Mouse (Mus musculus) thymus, postnatal 10 days (tissue): ENCODE data around the gene Cd274.
A peak's percentile ranks its signal among the peaks of the same experiment; 100 is the strongest.
"Not testable (repeated sequence)": the region's sequence is repeated elsewhere in the genome, so short reads cannot be mapped to it uniquely, and the experiment has no call there.

Experiments
- DNase-seq, 2 experiments: peaks; one replicate each; pipeline ENCODE4 v3.0.0; 2021; ENCODE audit warnings: low spot score in 2 of 2

The Cd274 gene

DNA sequence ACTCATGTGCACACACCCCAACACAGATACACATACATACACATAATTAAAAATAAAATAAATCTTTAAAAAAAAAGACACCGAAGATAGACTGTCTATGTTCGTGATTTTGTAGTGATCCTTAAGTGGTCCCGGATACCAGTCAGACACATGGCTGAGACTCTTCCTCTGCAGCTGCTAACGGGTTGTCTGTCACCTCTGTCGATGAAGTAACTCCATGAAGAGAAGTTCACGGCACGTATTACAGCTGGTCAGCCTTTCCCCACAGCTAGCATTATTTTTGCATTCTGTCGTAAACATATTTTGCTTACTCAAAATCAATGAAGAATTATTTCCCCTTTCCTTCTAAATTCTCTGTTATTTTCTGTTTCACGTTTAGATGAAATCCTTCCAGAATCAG is 26.1 kb downstream of the Cd274 start:
- DNase-seq: no peak

DNA sequence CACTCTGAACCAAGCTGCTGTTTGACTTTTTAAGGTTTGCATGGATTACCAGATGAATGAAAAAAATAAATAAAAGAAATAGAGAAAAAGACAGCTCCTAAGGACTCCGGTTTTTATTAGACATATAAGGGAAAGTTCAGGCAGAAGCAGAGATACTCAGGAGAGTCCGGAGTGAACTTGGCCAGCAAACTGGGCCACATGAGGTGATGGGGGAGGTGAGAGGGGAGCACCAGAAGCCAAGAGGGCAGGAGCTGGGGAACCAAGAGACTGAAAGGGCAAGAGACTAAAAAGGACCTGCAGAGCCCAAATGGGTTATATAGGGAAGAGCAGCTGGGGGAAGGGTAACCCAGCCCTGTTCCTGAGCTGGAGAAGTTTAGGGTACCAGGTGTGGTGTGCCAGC is 27.5 kb downstream of the Cd274 start:
- DNase-seq: no peak

DNA sequence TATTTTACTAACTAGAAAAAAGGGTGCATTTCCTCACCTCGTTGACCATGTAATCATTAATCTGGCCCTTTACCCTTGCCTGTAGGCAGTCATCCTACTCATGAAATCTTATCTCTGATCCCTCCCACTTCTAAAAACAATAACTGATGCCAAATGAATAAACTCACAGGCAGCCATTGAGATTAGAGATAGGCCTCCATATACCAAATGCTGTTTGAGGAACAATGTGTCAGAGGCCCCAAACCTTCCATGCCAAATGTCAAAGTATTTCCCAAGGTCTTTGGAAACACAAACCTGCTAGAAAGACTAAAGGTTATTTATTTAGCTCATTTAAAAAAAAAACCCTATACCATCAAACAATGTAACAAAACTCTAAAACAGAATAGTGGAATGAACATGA is 29.1 kb downstream of the Cd274 start:
- DNase-seq: no peak

DNA sequence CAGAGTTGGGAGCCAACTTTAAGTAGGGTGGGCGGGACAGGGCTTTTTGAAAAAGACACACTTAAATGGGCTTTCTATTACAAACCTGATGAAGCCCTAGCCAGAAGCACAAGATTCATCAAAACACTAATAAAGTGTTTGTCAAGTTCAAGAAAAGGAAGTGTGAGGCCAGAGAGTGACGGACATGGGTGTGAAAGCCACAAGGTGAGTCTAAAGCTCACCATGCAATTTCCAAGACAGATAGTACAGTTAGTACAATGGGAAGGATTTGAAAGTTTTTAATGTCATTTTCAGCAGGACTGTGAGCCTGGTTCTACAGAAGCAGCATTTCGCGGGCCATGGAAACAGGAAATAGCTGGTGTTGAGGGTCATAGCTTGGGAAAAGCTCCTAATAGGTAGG is 32.5 kb downstream of the Cd274 start:
- no peak for DNase-seq

DNA sequence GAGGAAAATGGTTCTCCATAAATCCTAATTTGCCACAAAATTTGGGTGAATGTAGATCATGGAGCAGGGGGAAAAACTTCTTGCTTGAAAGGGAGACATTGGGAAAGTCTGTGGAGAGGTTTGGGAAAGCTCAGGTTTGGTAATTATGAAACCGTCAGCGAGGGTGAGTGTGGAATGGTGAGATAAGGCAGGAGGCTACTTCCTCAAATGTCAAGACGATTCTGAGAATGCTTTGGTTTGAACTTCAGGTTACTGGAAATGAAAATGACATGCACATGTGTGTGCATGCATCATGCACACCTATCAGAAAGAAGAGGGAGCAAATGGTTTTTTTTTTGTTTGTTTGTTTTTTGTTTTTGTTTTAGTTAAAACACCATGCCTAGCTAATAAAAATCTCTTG is 33.2 kb downstream of the Cd274 start:
- DNase-seq: no peak

DNA sequence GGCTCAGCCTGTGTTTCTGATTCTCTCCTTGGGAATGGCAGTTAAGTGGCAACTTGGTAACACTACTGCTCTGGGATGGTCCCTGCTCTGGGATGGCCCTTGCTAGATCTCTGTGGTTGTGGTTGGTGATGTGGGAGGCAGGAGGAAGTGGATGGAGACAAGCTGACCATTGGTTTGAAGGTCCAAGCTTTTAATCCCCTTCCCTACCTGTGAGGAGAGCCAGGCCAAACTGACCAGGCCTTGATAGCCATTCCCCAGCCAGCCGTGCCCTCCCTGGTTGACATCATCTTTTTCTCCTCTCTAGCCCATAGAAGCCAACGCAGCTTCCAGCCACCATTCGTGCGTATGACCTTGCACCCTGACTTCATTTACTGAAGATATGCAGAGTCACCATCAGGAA is 35.4 kb downstream of the Cd274 start:
- DNase-seq: no peak

DNA sequence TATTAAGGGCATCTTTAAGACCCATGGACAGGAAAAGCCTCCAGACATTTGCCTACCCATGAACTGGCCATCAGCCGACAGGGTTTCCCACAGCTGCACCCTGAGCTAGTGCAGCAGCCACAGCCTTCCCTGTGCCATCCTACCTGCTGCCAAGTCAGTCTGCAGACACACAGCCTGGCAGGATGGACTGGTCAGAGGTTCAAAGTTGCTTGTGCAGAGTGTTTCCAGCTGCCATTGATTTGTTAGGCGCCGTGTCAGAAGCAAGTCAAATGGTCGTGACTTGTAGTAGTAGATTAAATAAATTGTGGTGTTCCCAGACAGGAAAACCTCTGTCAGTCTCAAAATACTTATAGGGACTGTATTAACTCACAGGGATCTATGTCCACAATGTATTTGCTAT is 36.0 kb downstream of the Cd274 start:
- no peak for DNase-seq

DNA sequence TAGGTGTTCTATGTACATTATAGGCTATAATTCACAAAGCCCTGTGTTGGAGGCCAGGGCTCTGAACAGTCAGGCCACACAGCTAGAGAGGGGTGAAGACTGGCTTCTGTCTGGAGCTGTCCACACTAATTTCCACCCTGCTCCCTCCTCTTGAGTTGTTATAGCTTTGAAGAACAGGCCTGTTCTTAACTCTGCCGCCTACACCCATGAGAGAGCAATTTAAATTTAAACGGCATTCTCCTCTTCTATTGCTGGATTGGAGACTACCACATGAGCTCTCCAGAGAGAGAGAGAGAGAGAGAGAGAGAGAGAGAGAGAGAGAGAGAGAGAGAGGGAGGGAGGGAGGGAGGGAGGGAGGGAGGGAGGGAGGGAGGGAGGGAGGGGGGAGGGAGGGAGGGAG is 38.1 kb downstream of the Cd274 start:
- no peak for DNase-seq

DNA sequence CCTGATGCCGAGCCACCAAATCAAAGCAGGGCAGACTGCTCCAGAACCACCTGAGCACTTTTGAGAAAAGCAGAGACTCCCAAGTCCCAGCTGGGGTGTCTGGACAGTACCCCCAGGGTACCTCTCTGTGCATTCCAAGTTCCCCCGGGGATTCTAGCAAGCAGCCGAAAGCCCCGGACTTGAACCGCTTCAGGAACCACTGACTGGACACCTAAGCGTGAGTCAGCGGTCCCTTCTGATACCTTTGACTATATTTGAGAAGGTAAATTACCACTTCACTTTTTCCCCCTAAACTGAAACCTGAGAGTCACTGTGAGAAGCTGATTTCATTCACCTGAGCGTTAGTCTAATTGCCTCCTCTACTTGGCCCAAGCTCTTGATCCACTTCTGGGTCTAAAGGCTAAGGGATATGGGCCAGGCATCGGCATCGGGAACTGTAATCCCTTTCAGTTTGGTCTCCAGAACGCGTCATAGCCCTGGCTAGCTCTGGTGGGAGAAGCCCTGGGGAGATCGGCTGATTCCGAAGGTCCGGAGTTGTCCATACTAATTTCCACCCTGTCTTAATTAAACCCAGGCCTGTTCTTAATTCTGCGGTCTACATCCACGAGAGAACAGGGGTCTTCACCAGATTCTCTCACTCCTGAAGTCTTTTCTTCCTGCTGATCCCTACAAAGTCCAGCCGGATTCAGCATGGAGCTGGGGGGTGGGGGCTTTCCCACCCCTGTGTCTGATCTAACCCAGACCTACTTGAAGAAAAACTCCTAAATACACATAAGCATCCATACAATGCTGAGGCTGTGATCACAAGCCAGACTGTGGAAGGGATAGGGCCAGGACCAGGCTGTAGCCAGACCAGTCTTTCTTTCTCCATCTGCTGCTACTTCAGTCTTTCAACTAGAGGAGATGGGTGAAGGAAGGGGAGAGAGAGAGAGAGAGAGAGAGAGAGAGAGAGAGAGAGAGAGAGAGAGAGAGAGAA is 39.1 kb downstream of the Cd274 start:
- no peak for DNase-seq

DNA sequence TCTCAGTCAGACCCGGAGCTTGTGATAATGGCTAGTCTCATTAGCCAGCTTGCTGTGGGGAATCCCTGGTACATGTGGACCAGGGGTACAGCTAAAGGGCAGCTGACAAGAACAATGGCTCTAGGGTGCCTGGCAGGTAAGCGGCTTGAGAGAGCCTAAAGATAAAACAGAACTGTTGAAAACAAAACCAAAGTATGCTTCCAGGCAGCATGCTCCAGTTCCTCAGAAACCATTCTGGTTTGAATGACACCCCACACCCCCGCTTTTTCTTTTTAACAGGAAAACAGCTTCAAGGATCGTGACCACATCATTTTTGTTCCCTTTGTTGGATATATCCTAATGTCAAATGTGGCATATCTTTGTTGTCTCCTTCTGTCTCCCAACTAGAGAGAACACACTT is 43.4 kb downstream of the Cd274 start, which contains the start of gene Pdcd1lg2:
TSS of gene Pdcd1lg2 (plus strand) at position 301 of the 400 bp plus-strand sequence.
- DNase-seq: no peak

DNA sequence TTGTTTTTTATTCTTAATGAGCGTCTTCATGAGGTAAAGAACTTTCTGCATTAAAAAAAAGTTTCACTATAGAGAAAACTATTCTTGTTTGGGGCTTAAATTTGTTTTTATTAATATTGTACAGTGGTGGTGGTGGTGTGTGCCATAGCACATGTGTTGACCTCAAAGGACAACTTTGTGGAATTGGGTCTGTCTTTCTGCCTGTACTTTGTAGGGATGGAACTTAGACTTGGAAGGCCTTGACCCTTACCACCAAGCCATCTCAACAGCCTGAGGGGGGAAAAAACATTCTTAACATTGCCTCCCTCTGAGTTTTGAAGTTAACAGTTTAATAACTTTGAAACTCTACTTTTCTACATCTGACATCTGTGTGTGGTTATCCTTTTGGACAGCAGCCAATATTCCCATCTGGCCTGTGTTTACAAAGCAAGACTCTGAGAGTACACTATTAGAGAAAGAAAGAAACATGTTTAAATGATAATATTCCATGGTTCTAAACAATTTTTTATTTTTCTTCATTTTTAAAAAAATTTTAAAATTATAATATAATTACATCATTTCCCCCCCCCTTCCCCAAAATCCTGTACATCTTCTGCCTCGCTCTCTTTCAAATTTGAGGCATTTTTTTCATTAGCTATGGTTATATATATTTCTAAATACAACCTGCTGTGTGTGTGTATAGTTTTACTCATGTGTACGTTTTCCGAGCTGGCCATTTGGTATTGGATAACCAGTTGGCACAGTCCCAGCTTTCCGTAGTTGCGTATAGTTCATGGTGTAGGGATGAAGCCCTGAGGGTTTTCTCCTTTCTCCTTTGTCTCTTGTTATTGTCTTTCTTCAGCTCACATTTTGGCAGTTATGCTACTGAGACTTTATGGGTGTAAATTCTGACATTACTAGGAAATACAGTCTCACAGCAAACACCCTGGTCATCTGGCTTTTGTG is 45.5 kb downstream of the Cd274 start:
- no peak for DNase-seq

DNA sequence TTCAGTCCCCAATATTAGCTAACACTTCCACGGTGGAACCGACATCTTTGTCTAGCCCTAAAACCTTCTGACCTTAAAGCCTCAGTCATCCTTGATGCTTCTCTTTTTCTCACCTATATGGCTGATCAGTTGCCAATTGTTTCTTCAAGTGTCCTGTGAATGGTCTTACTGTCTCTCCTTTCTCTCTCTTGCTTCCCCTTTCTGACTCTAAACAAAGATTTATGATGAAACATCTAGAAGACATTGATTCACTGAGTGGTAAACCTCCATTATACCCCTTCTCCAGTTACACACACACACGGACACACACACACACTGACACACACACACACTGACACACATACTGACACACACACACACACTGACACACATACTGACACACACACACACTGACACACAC is 47.3 kb downstream of the Cd274 start:
- no peak for DNase-seq

DNA sequence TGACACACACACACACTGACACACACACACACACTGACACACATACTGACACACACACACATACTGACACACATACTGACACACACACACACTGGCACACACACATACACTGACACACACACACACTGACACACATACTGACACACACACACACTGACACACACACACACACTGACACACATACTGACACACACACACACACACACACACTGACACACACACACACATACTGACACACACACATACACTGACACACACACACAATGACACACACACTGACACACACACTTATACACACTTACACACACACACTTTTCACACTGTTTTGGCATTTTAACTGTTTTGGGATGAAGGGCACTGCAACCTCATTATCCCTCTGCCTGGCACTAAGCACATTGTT is 47.7 kb downstream of the Cd274 start:
- not testable (repeated sequence) for DNase-seq

DNA sequence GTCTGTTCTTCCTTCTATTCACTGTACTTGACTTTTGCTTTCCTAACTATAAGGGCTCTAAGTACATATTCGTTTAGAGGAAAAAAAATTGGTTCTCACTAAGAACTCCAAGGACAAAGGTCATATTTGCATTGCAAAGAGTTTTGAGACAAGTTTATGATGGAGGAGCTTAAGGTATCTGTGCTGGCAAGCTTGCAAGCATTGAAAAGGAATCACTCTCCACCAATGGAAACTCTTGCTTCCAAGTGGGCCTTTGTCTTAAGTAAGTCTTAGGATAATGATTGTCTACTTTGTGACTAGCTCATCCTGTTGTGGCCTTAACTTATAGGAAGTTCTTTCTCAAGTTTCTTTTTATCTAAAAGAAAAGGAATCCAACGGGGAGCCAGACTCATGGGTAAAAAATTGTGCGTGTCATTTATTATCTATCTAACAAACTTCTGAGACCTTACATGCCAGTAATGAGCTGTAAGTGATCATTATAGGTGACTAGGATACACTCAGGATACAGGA is 49.2 kb downstream of the Cd274 start:
- no peak for DNase-seq

DNA sequence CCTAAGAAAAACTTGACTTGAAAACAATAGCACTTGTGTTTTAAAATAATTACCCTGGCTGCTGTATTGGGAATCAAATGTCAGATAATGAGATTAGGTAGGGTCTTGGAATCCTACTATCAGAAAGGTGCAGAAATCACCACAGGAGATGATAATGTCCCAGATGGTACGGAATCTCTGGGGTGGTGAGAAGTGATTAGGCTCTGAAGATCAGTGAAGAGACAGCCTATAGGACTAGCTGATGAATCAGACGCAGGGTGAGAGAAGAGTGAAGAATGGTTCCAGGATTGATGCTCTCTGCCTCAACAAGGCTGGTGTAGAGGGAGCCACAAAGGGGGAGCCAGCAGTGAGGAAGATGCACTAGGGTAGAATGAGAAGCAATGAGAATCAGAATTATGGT is 49.9 kb downstream of the Cd274 start:
- no peak for DNase-seq

DNA sequence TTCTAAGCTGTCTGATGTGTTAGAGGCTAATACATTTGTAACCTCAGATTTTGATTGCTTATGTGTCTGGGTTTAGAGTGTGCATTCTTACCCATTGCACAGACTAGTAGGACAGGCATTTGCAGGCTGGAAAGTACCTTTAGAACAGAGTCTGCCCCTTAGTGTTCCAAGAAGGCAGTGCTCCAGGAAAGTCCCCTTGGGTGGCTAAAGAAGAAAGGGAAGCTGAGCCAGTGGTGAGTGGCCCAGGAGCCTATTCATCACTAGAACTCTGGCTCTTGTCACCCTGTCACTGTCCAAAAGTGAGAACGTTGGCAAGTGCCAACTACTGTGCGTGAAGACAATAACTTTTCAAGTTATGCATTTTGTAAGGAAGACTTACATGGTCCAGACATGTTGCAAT is 50.6 kb downstream of the Cd274 start:
- DNase-seq: no peak

DNA sequence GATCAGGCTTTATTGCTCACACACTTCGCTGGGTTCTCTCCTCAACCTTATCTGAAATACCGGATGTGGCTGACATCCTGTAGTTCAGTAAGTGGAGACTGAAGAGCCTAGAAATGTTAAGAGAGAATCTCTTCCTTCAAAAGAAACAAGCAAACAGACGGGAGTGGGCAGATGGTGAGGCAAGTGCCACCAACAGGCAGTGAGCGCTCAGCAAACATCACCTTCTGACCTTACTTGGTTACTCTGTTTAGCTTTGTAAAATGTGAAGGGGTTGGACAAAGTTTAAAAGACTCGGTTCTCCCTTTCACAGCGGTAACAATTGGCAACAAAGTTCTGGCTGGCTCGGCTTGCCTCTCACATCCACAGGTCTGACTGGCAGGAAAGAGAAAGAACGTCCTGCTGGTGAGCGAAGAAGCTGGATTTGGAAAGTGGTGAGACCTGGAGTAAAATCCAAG is 51.4 kb downstream of the Cd274 start:
- DNase-seq: peak; percentile 42 to 46

DNA sequence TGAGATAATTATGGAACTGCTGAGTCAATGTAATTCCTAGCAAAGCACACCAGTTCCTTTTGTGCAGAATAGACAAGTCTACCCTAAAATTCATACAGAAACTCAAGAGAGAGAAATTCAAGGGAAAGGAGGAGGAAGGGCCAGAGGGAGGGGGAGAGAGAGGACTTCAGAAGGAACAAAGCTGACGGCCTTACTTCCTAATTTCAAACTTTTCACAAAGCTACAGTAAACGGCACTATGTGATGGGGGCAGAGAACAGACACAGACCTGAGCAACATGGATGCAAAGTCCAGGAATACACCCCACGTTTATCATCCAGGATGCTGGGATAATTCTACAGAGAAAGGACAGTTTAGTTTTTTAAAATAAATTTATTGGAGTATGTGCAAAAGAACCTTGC is 52.3 kb downstream of the Cd274 start:
- no peak for DNase-seq

DNA sequence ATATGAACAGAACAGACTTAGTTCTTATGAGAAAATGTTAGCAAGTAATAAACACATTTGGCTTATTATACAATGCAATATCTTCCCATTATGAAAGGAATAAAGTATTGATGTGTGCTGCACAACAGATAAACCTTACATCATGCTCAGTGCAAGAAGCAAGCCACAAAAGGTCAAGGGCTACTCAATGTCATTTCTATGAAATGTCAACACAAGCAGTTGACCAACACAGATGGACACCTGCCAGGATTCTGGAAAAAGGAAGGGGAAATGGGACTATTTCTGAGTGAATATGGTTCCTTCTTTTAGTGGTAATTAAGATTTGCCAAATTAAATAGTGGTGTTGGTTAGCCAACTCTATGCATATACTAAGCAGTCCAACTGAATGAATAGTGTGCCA is 52.7 kb downstream of the Cd274 start:
- DNase-seq: no peak

DNA sequence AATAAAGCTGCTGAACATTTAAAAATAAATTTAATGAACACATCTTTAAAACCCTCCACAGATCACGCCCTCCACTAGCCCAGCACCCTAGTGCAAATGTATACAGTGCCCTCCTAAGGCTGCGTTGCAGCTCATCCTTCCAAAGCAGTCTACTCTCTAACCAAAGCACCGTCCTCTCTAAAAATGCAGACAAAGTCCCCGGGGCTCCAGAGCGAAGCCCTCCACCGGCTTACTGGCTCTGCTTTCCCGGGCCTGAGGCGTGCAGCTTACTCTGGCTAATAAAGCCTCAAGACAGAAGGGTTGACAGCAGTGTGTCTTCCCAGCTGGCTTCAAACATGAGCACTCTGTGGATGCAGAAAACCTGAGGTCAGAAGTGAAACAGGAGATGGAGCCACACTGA is 53.1 kb downstream of the Cd274 start:
- no peak for DNase-seq

DNA sequence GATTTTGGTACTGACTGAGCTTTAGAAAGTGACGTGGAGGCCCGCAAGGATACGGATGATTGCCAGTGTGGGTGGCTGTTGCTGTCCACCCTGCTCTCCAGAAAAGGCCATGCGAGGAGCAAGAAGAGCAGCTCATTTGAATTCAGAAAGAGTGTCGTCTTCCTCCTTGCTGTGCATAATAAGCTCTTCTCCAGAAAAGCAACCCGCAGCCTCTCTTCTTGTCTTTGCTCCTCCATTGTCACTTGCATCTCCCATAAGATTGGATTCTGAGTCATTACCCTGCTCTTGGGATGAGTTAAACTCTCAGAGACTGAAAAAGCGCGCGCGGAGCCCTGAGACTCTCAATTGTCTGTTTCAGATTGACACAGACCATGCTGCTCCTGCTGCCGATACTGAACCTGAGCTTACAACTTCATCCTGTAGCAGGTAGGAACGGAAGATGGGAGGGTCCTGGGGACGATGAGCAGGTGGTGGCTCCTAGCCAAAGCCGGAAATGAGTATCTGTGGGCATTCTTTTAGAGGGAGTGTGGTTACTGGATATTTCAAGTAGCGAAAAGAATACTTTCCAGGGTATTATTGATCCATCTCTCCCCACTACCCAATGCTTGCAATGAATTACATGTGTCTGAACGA is 54.9 kb downstream of the Cd274 start:
- DNase-seq: no peak

DNA sequence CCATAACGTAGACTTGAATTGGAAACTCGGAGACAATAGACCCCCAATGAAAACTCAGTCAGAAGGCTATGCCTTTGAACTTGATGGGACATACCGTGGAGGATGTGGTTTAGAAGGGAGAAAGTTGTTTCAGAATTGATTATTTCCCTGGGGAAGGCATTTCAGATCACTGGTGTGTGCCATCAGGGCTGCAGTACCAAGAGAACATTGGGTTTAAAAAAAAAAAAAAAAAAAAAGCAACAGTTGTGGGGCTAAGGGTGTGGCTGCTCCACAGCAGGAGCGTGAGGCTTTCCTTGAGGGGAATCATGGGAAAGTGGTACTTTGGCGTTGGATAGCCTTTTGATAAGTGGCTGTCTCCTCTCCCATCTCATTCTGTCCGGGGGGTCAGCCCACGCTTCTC is 55.5 kb downstream of the Cd274 start:
- DNase-seq: no peak
